Mouse (Mus musculus) neural tube, embryonic 11.5 days (tissue): ENCODE measurements at regions not wholly inside any gene's neighbourhood (a gene's known extent, or its start where the extent isn't known, plus 50 kb on each side); places are given as distances from the start of the nearest gene placed in this dataset.
A peak's percentile ranks its signal among the peaks of the same experiment; 100 is the strongest.

Experiments
- ATAC-seq: fragments of 200-750 bp; cut with Nextera tagmentation; 2 replicates; pipeline ENCODE4 v1.8.0; 2017; ENCODE audit warnings: moderate number of reproducible peaks, mild to moderate bottlenecking, moderate TSS enrichment, moderate library complexity; ENCODE audit not compliant: insufficient read depth, low FRiP score, low TSS enrichment
- DNase-seq: peaks from one replicate; pipeline ENCODE4 v3.0.0-alpha.2; 2015; ENCODE audit warnings: low spot score
- H3K27ac ChIP-seq: fragments of 300-500 bp; sonication (generic); 2 replicates; pipeline ENCODE4 v1.5.1; 2014; ENCODE audit warnings: low read depth, mild to moderate bottlenecking, low read length
- H3K27me3 ChIP-seq: fragments of 300-500 bp; sonication (generic); 2 replicates; pipeline ENCODE4 v1.6.1; 2014; ENCODE audit warnings: mild to moderate bottlenecking, low read length, mixed read lengths; ENCODE audit not compliant: control insufficient read depth, insufficient read depth
- H3K36me3 ChIP-seq: fragments of 300-500 bp; sonication (generic); 2 replicates; pipeline ENCODE4 v1.6.1; 2014; ENCODE audit warnings: mild to moderate bottlenecking, low read length, moderate library complexity, mixed read lengths; ENCODE audit not compliant: control insufficient read depth, insufficient read depth
- H3K4me1 ChIP-seq: fragments of 300-500 bp; sonication (generic); 2 replicates; pipeline ENCODE4 v1.6.1; 2014; ENCODE audit warnings: low read length, mixed read lengths; ENCODE audit not compliant: control insufficient read depth, insufficient read depth
- H3K4me2 ChIP-seq: fragments of 300-500 bp; sonication (generic); 2 replicates; pipeline ENCODE4 v1.6.1; 2014; ENCODE audit warnings: low read depth, mild to moderate bottlenecking, moderate library complexity
- H3K4me3 ChIP-seq: fragments of 300-500 bp; sonication (generic); 2 replicates; pipeline ENCODE4 v1.5.1; 2014; ENCODE audit warnings: low read depth, low read length
- H3K9ac ChIP-seq: fragments of 300-500 bp; sonication (generic); 2 replicates; pipeline ENCODE4 v1.6.1; 2014; ENCODE audit warnings: mild to moderate bottlenecking, low read length
- H3K9me3 ChIP-seq: fragments of 300-500 bp; sonication (generic); 2 replicates; pipeline ENCODE4 v1.6.1; 2016; ENCODE audit warnings: low read length; ENCODE audit not compliant: control insufficient read depth
- WGBS: fragments of 180-500 bp; shearing (Covaris S2); extraction: QIAGEN DNeasy Blood & Tissue Kit; methylation state at CpG from one replicate; pipeline ENCODE4 v1.1.7; 2014; 5-methylcytosine and 5-hydroxymethylcytosine counted together

- no peak overlapping the region for H3K4me3 ChIP-seq
- H3K9me3 ChIP-seq: no peaks in the 10 kb centered on the region
- H3K9ac ChIP-seq: no peak overlapping the region
- no peak overlapping the region for H3K27ac ChIP-seq
- WGBS: 68% methylated on average over 3 of the region's 3 CpGs
- no peaks in the 10 kb centered on the region for H3K36me3 ChIP-seq
- no peaks in the 10 kb centered on the region for H3K27me3 ChIP-seq
- ATAC-seq (no peak), DNase-seq (no peak)
- H3K4me2 ChIP-seq: no peak overlapping the region
- no peaks in the 10 kb centered on the region for H3K4me1 ChIP-seq
Observed at GRCm38 (mm10) chrX:12879233-12879632, 117.4 kb upstream of the Med14 start.

- Histone ChIP-seq H3K9me3 (no peaks in the 10 kb centered on the region), H3K9ac (no peak overlapping the region), H3K36me3 (no peaks in the 10 kb centered on the region), H3K27ac (no peak overlapping the region), H3K27me3 (no peaks in the 10 kb centered on the region), H3K4me2 (no peak overlapping the region), H3K4me3 (no peak overlapping the region), H3K4me1 (no peaks in the 10 kb centered on the region)
- DNase-seq (no peak), ATAC-seq (no peak)
- WGBS: 44% methylated on average over 4 of the region's 4 CpGs
Observed at GRCm38 (mm10) chrX:12877506-12877905, 115.6 kb upstream of the Med14 start.

GRCm38 (mm10) chrX:12873698-12874144, 111.8 kb upstream of the Med14 start:
- ATAC-seq (peak; percentile 81), DNase-seq (peak; percentile 84)
- WGBS: 50% methylated on average over 22 of the region's 22 CpGs
- no peaks in the 10 kb centered on the region for H3K27me3 ChIP-seq
- H3K4me2 ChIP-seq: peak overlapping the region; percentile 20
- no peak overlapping the region for H3K27ac ChIP-seq
- no peaks in the 10 kb centered on the region for H3K36me3 ChIP-seq
- no peaks in the 10 kb centered on the region for H3K4me1 ChIP-seq
- H3K4me3 ChIP-seq: peak overlapping the region; percentile 21
- no peaks in the 10 kb centered on the region for H3K9me3 ChIP-seq
- H3K9ac ChIP-seq: peak overlapping the region; percentile 42

GRCm38 (mm10) chrX:12873230-12873629, 111.4 kb upstream of the Med14 start:
- no peak overlapping the region for H3K4me3 ChIP-seq
- H3K27me3 ChIP-seq: no peaks in the 10 kb centered on the region
- 0 out of 2 replicates have a peak overlapping the region, but pooled peaks have one; percentile 29 for H3K9ac ChIP-seq
- DNase-seq: no peak
- no peaks in the 10 kb centered on the region for H3K36me3 ChIP-seq
- no peak overlapping the region for H3K27ac ChIP-seq
- WGBS: 40% methylated on average over 6 of the region's 6 CpGs
- no peaks in the 10 kb centered on the region for H3K9me3 ChIP-seq
- peak overlapping the region; percentile 20; the same call in 1 of the 2 replicates for H3K4me2 ChIP-seq
- peak; percentile 55; the same call in 1 of the 2 replicates for ATAC-seq
- no peaks in the 10 kb centered on the region for H3K4me1 ChIP-seq

GRCm38 (mm10) chrX:12866885-12867498, 105.1 kb upstream of the Med14 start:
- ATAC-seq: no peak
- Histone ChIP-seq H3K4me3 (no peak overlapping the region), H3K36me3 (no peaks in the 10 kb centered on the region), H3K9me3 (no peaks in the 10 kb centered on the region), H3K27me3 (no peaks in the 10 kb centered on the region), H3K9ac (no peak overlapping the region), H3K4me1 (no peaks in the 10 kb centered on the region), H3K4me2 (no peak overlapping the region), H3K27ac (no peak overlapping the region)
- WGBS: 92% methylated on average over 5 of the region's 5 CpGs
- DNase-seq: no peak

GRCm38 (mm10) chrX:12866176-12866575, 104.3 kb upstream of the Med14 start:
- DNase-seq (no peak), ATAC-seq (no peak)
- no peaks in the 10 kb centered on the region for H3K36me3 ChIP-seq
- no peaks in the 10 kb centered on the region for H3K4me1 ChIP-seq
- WGBS: 91% methylated on average over 3 of the region's 3 CpGs
- no peak overlapping the region for H3K27ac ChIP-seq
- no peaks in the 10 kb centered on the region for H3K9me3 ChIP-seq
- H3K9ac ChIP-seq: no peak overlapping the region
- no peak overlapping the region for H3K4me3 ChIP-seq
- no peak overlapping the region for H3K4me2 ChIP-seq
- H3K27me3 ChIP-seq: no peaks in the 10 kb centered on the region

- DNase-seq: no peak
Observed at GRCm38 (mm10) chrX:12860168-12860567, 98.3 kb upstream of the Med14 start.

GRCm38 (mm10) chrX:12858757-12859156, 96.9 kb upstream of the Med14 start:
- no peaks in the 10 kb centered on the region for H3K4me1 ChIP-seq
- no peaks in the 10 kb centered on the region for H3K27me3 ChIP-seq
- no peak for ATAC-seq
- H3K4me2 ChIP-seq: no peak overlapping the region
- no peak overlapping the region for H3K4me3 ChIP-seq
- H3K27ac ChIP-seq: no peak overlapping the region
- 65% methylated on average over 2 of the region's 2 CpGs for WGBS
- no peaks in the 10 kb centered on the region for H3K36me3 ChIP-seq
- H3K9me3 ChIP-seq: no peaks in the 10 kb centered on the region
- no peak overlapping the region for H3K9ac ChIP-seq
- no peak for DNase-seq

More at GRCm38 (mm10) chrX:12860168-12860567, 98.3 kb upstream of the Med14 start:
- Histone ChIP-seq H3K27me3 (no peaks in the 10 kb centered on the region), H3K36me3 (no peaks in the 10 kb centered on the region), H3K4me2 (no peak overlapping the region), H3K27ac (no peak overlapping the region), H3K9ac (no peak overlapping the region), H3K4me1 (no peaks in the 10 kb centered on the region), H3K4me3 (no peak overlapping the region), H3K9me3 (no peaks in the 10 kb centered on the region)
- ATAC-seq: no peak
- 81% methylated on average over 6 of the region's 6 CpGs for WGBS
